In the genomic region with DNA sequence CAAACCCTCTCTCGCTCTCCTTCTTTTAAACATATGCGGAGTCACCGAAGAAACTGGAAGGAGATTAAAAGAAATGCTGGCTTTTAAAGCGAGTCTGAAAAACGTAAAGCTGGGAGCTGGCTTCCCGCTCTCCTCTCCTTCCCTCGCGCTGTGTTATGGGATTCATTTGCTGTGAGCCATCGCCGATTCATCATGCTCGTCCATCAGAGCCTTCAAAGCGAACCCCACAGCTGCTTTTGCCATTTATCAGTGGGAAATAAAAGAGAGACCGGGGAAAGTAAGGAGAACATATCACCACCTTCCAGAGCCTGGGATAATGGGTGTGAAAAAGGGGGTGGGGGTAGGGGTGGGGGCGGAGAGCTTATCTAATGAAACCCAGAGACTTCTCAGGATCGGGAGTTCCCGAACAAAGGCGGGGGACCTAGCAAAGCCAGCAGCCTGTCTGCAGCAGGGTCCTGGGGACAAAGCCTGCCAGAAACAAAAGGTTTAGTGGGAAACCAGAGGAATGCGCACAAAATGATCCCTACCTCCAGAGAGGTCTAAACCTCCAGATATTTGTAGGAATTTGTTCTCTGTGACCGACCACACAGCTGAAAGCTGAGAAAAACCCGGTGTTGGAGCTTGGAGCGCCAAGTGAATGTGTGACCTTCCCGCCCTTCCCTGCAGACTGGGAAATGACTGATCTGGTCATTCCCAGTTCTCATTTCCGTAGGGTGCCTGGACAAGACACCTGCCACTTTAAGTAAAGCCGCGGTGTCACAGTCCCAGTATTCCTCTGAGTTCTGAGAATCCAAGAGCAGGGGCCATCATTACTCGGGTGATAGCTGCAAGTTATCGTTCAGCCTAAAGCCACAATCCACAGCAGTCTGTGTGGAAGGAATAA, we compare ENCODE assay signal across 8 mouse cellular contexts.
DNase-seq lines count a peak whose midpoint lies in the region; ATAC-seq lines count a peak whose summit lies in the region.

No protein-coding gene starts in this region.

- peak overlapping the region; percentile 11; the same call in 1 of the 2 replicates for H3K9ac ChIP-seq in kidney, embryonic 15.5 days
- H3K9ac ChIP-seq in embryonic facial prominence, embryonic 12.5 days: peak overlapping the region; percentile 8
- H3K9ac ChIP-seq in intestine, embryonic 16.5 days (ENCODE audit: low read depth, low read length): peak overlapping the region; percentile 46
- H3K9ac ChIP-seq in neural tube, embryonic 11.5 days (ENCODE audit: low read length): peak overlapping the region; percentile 43

- peak overlapping the region; percentile 57 for H3K4me2 ChIP-seq in kidney, embryonic 15.5 days
- H3K4me2 ChIP-seq in embryonic facial prominence, embryonic 12.5 days (replicated peaks): peak overlapping the region; percentile 38
- H3K4me2 ChIP-seq in intestine, embryonic 16.5 days (ENCODE audit: low read depth, low read length): peak overlapping the region; percentile 55
- H3K4me2 ChIP-seq in neural tube, embryonic 11.5 days (ENCODE audit: low read depth): peak overlapping the region; percentile 26

- peak overlapping the region; percentile 24 for H3K4me3 ChIP-seq in kidney, embryonic 15.5 days (replicated peaks)
- H3K4me3 ChIP-seq in embryonic facial prominence, embryonic 12.5 days: peak overlapping the region; percentile 16
- peak overlapping the region; percentile 23 for H3K4me3 ChIP-seq in intestine, embryonic 16.5 days (ENCODE audit: low read length)
- H3K4me3 ChIP-seq in neural tube, embryonic 11.5 days (ENCODE audit: low read depth, low read length): no peak overlapping the region

- intact Hi-C loops in gastrocnemius, postnatal 14 days (cut with DNase I; ENCODE audit: low total_unique reads): no loop called here

- H3K27me3 ChIP-seq in kidney, embryonic 15.5 days: no peaks in the 10 kb centered on the region; the same call in 1 of the 2 replicates
- H3K27me3 ChIP-seq in embryonic facial prominence, embryonic 12.5 days: no peaks in the 10 kb centered on the region
- H3K27me3 ChIP-seq in intestine, embryonic 16.5 days (replicated peaks; ENCODE audit: control insufficient read depth, insufficient read depth, low read length): no peaks in the 10 kb centered on the region
- no peaks in the 10 kb centered on the region for H3K27me3 ChIP-seq in neural tube, embryonic 11.5 days (ENCODE audit: control insufficient read depth, insufficient read depth, low read length)

- WGBS in kidney, embryonic 15.5 days: 7% methylated on average over 27 of the region's 27 CpGs
- 6% methylated on average over 27 of the region's 27 CpGs for whole genome bisulfite sequencing in embryonic facial prominence, embryonic 12.5 days
- 10% methylated on average over 27 of the region's 27 CpGs for WGBS in intestine, embryonic 16.5 days
- WGBS in neural tube, embryonic 11.5 days: under 1% methylated on average over 27 of the region's 27 CpGs

- H3K36me3 ChIP-seq in kidney, embryonic 15.5 days: no peaks in the 10 kb centered on the region
- no peaks in the 10 kb centered on the region for H3K36me3 ChIP-seq in embryonic facial prominence, embryonic 12.5 days
- H3K36me3 ChIP-seq in intestine, embryonic 16.5 days (ENCODE audit: control insufficient read depth, insufficient read depth, low read length): no peaks in the 10 kb centered on the region
- H3K36me3 ChIP-seq in neural tube, embryonic 11.5 days (ENCODE audit: control insufficient read depth, insufficient read depth, low read length): no peaks in the 10 kb centered on the region

- H3K27ac ChIP-seq in kidney, embryonic 15.5 days: peak overlapping the region; percentile 66
- H3K27ac ChIP-seq in embryonic facial prominence, embryonic 12.5 days: peak overlapping the region; percentile 89
- peak overlapping the region; percentile 60 for H3K27ac ChIP-seq in intestine, embryonic 16.5 days (ENCODE audit: low read length)
- peak overlapping the region; percentile 92 for H3K27ac ChIP-seq in neural tube, embryonic 11.5 days (ENCODE audit: low read depth, low read length)

- no peaks in the 10 kb centered on the region for H3K9me3 ChIP-seq in kidney, embryonic 15.5 days (replicated peaks)
- no peaks in the 10 kb centered on the region for H3K9me3 ChIP-seq in embryonic facial prominence, embryonic 12.5 days
- no peaks in the 10 kb centered on the region for H3K9me3 ChIP-seq in intestine, embryonic 16.5 days (ENCODE audit: control insufficient read depth, low read length)
- no peaks in the 10 kb centered on the region for H3K9me3 ChIP-seq in neural tube, embryonic 11.5 days (ENCODE audit: control insufficient read depth, low read length)

- ATAC-seq in kidney, embryonic 15.5 days (replicated peaks; ENCODE audit: low FRiP score): peak; percentile 23; the same call in 1 of the 2 replicates
- ATAC-seq in embryonic facial prominence, embryonic 12.5 days (ENCODE audit: insufficient number of reproducible peaks, insufficient read depth, low FRiP score, low TSS enrichment): peak; percentile 59; the same call in 1 of the 2 replicates
- peak; percentile 47 for ATAC-seq in intestine, embryonic 16.5 days
- ATAC-seq in neural tube, embryonic 11.5 days (ENCODE audit: insufficient read depth, low FRiP score, low TSS enrichment): peak; percentile 84

- peaks cover 41% of the 10 kb centered on the region for H3K4me1 ChIP-seq in kidney, embryonic 15.5 days
- peaks cover 24% of the 10 kb centered on the region; the same call in 1 of the 2 replicates for H3K4me1 ChIP-seq in embryonic facial prominence, embryonic 12.5 days
- peaks cover 22% of the 10 kb centered on the region; the same call in 1 of the 2 replicates for H3K4me1 ChIP-seq in intestine, embryonic 16.5 days (ENCODE audit: control insufficient read depth, insufficient read depth, low read length)
- H3K4me1 ChIP-seq in neural tube, embryonic 11.5 days (ENCODE audit: control insufficient read depth, insufficient read depth, low read length): peaks cover 19% of the 10 kb centered on the region

- no peak for DNase-seq in kidney, adult 8-10 months
- peak; percentile 83 for DNase-seq in neural tube, embryonic 11.5 days (ENCODE audit: low spot score)
- no peak for DNase-seq in cerebellum, adult 8-10 months
- DNase-seq in frontal cortex, postnatal 36 days (ENCODE audit: low spot score in 2 of 2): no peak
- DNase-seq in gastrocnemius, postnatal 14 days: no peak

Comparison
In these comparisons a context has a peak if more than half of its experiments do, and no peak if none do; other contexts are left out.
1. ATAC-seq: peak in every context shown above with its lines; median percentile 84 in neural tube, embryonic 11.5 days; 59 in embryonic facial prominence, embryonic 12.5 days; 47 in intestine, embryonic 16.5 days; 23 in kidney, embryonic 15.5 days.